Mouse (Mus musculus) embryonic fibroblast, embryonic 13.5 days (primary cell): ENCODE measurements around the gene Rpl23a.

Experiments
- CTCF ChIP-seq: IDR thresholded peaks from 2 replicates; pipeline ENCODE4 v1.5.1; 2011; ENCODE audit warnings: mild to moderate bottlenecking, control low read depth, low read length, moderate library complexity, borderline replicate concordance; ENCODE audit not compliant: insufficient read depth
- POLR2A ChIP-seq: IDR thresholded peaks from 2 replicates; pipeline ENCODE4 v1.6.1; 2011; ENCODE audit warnings: low read depth, mild to moderate bottlenecking, control low read depth, low read length, moderate library complexity

GRCm38 (mm10) chr11:78164924-78165760 lies 18.2 kb downstream of the Rpl23a start, which contains the start of gene Traf4:
- TF ChIP-seq POLR2A, result peak; percentile 75
- no peak for TF ChIP-seq CTCF
